Mouse (Mus musculus): ENCODE data around the gene Farsb.

The Farsb gene

GRCm38 (mm10) chr1:78417154-78417911 is 71.4 kb downstream of the Farsb start:
- DNase-seq = peak; percentile 70

DNA sequence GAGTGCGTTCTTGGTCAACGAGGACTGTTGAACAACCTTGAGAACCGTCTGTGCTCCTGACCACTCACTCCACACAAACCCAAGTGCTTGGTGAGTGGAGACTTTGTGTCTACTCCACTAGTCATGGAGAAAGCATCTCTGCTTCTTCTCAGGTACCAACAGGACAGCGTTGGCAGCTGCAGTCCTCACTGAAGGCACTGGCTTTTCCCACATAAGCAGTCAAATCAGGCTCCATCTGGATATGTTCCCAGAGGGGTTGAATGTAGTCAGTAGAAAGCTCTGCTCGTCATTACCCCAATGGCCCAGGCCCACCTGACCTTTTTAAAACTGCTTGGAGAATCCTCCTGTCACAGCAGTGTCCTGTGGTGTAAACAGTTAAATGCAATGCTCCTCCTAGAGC is 74.3 kb downstream of the Farsb start:
- DNase-seq = peak; percentile 73

DNA sequence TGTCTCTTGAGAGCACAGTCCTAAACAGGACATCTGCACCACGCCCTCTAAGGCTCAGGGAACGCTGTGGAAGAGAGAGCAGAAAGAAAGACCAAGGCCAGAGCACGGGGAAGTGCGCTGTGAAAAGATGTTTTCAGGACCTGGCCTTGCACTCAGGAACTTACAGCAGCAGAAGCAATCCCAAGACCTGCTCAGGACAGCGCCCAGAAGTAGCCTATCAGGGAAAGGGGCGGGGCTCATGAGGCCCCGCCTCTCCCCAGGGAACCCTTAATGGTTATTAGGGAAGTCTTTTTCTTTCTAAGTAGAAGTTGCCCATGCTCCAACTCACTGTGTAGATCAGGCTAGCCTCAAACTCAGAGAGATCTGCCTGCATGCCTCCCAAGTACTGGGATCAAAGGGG is 76.0 kb downstream of the Farsb start:
- no peak for DNase-seq

- DNase-seq = peak; percentile 74
Observed at GRCm38 (mm10) chr1:78409396-78409795, 79.3 kb downstream of the Farsb start.

DNA sequence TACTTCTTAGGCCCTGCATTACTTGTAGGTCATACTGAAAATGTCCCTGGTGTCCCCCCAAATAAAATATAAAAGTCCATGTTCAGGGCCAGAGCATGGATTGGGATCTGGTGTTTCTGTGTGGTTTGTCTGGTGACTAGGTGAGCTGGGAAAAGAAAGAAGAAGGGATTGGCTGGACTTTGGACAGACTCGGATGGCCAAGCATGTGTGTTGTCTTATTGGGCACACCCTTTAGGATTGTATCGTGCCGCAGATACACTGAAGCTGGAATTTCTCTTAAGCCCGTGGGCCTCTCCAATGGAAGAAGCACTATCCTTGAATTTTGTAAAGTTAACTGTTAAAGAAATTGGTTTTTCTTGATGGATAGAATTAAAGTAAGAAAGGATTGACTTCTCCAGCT is 87.3 kb downstream of the Farsb start:
- no peak for DNase-seq

DNA sequence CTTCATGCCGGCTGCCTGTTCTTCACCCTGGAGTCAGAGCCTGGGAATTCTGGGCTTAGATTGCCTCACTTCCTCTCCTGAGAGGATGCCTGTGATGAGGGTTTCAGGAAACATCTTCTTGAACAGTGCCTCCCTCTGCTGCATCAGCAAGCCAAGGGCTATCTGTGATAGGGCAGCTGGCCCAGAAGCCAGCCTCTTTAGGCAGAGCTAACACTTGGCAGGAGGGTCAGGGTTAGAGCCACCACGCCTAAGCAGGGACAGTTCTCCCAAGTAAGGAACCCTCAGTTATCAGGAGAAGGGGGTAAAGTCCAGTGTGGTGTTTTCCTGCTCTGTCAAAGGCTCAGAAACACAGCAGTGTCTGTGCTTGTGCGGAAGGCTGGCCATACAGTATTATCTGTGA is 88.9 kb downstream of the Farsb start:
- DNase-seq = peak; percentile 85

DNA sequence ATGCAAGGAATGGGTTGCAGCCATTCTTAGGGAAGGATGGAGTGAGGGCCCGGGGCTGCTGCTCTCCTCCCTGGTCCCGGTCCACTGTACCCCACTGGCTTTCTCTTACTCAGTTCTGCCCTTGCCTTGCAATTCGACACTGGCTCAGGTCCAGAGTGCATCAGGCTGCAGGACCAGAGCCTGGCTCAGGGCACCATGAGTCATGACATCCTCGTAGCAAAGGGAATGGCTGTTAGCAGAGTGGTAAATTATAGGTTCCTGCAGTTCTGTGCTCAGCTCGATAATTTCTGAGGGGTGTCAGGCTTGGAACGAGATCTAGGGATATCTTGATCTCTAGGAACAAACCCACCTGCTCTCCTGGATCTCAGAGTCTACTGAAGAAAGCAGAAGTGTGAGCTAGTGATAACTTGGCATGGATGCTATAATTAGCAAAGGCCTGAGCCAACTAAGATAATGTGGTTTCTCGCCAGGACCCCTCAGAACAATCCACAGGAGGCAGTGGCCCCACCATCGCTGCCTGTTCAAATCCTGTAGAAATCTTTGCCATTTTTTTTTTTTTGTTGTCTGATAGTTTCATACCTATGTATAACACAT is 92.3 kb downstream of the Farsb start:
- DNase-seq = peak; percentile 64

DNA sequence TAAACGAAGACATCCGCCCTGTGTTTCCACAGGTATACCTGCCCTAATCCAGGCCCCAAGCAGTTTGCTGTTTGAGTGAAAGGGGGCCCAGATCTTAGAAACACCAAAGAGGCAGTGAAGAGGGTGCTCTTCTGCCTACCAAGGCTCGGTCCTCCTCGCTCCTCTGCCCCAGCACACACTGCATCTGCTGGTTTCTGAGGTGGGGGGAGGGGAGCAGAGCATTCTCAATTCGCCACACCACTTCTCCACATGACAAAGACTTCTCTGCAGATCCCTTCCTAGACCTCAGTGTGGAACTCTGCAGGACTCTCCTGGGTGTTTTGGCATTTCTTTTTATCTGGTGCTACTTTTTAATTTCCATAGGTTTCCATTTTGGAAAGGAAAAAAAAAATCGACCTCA is 93.0 kb downstream of the Farsb start:
- peak; percentile 35 for DNase-seq

GRCm38 (mm10) chr1:78395191-78395735 is 93.4 kb downstream of the Farsb start:
- DNase-seq = peak; percentile 31

- peak; percentile 58 for DNase-seq
Observed at GRCm38 (mm10) chr1:78388848-78389247, 99.8 kb downstream of the Farsb start.

DNA sequence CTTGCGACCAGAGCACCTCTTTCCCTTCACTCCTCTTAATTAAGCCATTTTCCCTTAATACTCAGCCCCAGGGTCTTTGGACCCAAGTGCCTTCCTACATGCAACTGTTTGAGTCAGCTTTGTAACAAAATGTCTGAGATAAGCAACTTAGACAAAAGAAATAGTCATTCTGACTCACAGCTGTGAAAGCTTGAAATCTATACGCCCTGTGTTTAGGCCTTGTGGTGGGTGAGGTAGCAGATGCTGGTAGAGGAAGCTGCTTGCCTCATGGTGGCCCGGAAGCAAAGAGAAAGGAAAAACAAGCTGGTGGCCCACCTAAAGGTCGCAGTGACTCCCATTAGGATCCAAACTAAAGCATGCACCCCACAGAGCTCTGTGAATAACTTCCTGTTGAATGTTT is 100.8 kb downstream of the Farsb start:
- DNase-seq = no peak

GRCm38 (mm10) chr1:78380950-78381349 is 107.7 kb downstream of the Farsb start:
- DNase-seq = no peak

DNA sequence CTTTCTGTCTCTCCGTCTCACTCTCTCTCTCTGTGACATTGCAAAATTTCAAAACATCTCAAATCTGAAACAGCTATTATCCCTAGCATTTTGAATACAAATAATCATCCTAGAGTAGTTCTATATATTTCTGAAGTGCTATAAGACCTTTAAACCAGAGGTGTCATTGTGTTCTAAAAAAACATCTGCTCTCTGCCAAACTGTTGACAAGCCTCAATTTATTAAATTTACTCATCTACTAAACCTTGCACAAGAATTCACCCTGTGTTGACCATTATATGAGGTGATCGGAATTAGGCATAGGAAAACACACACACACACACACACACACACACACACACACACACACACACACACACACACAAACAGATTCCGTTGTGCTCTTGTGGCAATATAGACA is 113.6 kb downstream of the Farsb start:
- DNase-seq = no peak

DNA sequence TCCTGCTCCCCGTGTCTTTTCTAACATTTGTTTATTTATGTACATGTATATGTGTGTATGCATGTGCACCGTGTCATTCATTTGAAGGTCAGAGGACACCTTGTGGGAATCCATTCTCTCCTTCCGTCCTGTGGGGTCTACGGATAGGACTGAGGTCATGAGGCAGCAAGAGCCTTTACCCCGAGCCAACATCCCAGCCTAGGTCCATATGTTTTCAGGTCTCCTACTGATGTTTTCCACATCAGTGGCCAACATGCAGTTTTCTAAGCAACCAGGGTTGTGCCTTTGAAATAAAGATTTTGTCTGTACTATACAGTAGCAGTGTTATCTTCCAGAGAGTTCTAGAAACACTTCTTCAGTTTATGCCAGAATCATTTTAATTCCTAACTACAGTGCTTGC is 114.9 kb downstream of the Farsb start:
- no peak for DNase-seq

GRCm38 (mm10) chr1:78372316-78372715 is 116.4 kb downstream of the Farsb start:
- no peak for DNase-seq

- peak; percentile 90 for DNase-seq
Observed at GRCm38 (mm10) chr1:78371569-78372236, 117.0 kb downstream of the Farsb start.

- no peak for DNase-seq
Observed at GRCm38 (mm10) chr1:78370121-78370520, 118.6 kb downstream of the Farsb start.

All from heart, adult 11 months (tissue).